Mouse (Mus musculus) heart, embryonic 14.5 days (tissue): Measurements from ENCODE around the gene Srprb. TPM values are rescaled to one million over a fixed set of nuclear protein-coding genes. Genes with fewer than 3 reads are reported as not detected.

Experiments
- ATAC-seq: fragments of 200-750 bp; cut with Nextera tagmentation; 2 replicates; pipeline ENCODE4 v1.8.0; 2017; ENCODE audit warnings: low read depth, moderate TSS enrichment; ENCODE audit not compliant: insufficient number of reproducible peaks, insufficient read depth, low FRiP score
- H3K27ac ChIP-seq, 2 experiments: fragments of 200-500 bp in 1 of 2; fragments of 300-500 bp in 1 of 2; sonication (generic) in 1 of 2; replicated peaks in 1 of 2; 2 replicates each; pipeline ENCODE4 v1.5.1; 2012 to 2014; ENCODE audit warnings: low read depth in 2 of 2, low read length in 2 of 2, control low read depth in 1 of 2, mild to moderate bottlenecking in 1 of 2, mixed read lengths in 1 of 2; ENCODE audit not compliant: control insufficient read depth in 1 of 2, insufficient read depth in 1 of 2
- H3K27me3 ChIP-seq: fragments of 300-500 bp; sonication (generic); 2 replicates; pipeline ENCODE4 v1.6.1; 2014; ENCODE audit warnings: mild to moderate bottlenecking, low read length, control low read depth; ENCODE audit not compliant: control insufficient read depth, insufficient read depth
- H3K36me3 ChIP-seq: fragments of 300-500 bp; sonication (generic); 2 replicates; pipeline ENCODE4 v1.6.1; 2014; ENCODE audit warnings: mild to moderate bottlenecking, control low read depth, low read length, mixed read lengths; ENCODE audit not compliant: control insufficient read depth, insufficient read depth
- H3K4me1 ChIP-seq, 2 experiments: fragments of 200-500 bp in 1 of 2; fragments of 300-500 bp in 1 of 2; sonication (generic) in 1 of 2; 2 replicates each; pipeline ENCODE4 v1.6.1; 2012 to 2014; ENCODE audit warnings: low read length in 2 of 2, control low read depth in 1 of 2, mixed read lengths in 1 of 2; ENCODE audit not compliant: control insufficient read depth in 2 of 2, insufficient read depth in 2 of 2
- H3K4me2 ChIP-seq: fragments of 300-500 bp; sonication (generic); 2 replicates; pipeline ENCODE4 v1.6.1; 2014; ENCODE audit warnings: mild to moderate bottlenecking, low read length
- H3K4me3 ChIP-seq, 2 experiments: fragments of 200-500 bp in 1 of 2; fragments of 300-500 bp in 1 of 2; sonication (generic) in 1 of 2; 2 replicates each; pipeline ENCODE4 v1.5.1; 2012 to 2014; ENCODE audit warnings: low read length in 2 of 2, mild to moderate bottlenecking in 2 of 2, control low read depth in 1 of 2, low read depth in 1 of 2, moderate library complexity in 1 of 2; ENCODE audit not compliant: control insufficient read depth in 1 of 2, insufficient read depth in 1 of 2
- H3K9ac ChIP-seq: fragments of 300-500 bp; sonication (generic); 2 replicates; pipeline ENCODE4 v1.6.1; 2014; ENCODE audit warnings: mild to moderate bottlenecking, low read length
- H3K9me3 ChIP-seq: fragments of 300-500 bp; sonication (generic); 2 replicates; pipeline ENCODE4 v1.6.1; 2016; ENCODE audit warnings: low read length, control low read depth; ENCODE audit not compliant: control insufficient read depth
- WGBS: fragments of 180-500 bp; shearing (Covaris S2); extraction: QIAGEN DNeasy Blood & Tissue Kit; methylation state at CpG from one replicate; pipeline ENCODE4 v1.1.7; 2014; 5-methylcytosine and 5-hydroxymethylcytosine counted together
- polyA plus RNA-seq: library from polyadenylated mRNA; unstranded; fragments of >200 nt; fragmentation: Nextera tagmentation; extraction: Ambion mirVana; gene quantifications from 2 replicates; pipeline ENCODE4 v1.2.1, GENCODE M21; 2014

Srprb gene
- 43.1 and 44.6 TPM in 2 replicates for polyA plus RNA-seq

- WGBS: under 1% methylated on average over 45 of the region's 45 CpGs
- Histone ChIP-seq H3K9me3 (no peaks in the 10 kb centered on the region), H3K36me3 (peaks cover 30% of the 10 kb centered on the region), H3K27ac (peak within 1 kb of the TSS; percentile 90 to 97), H3K27me3 (no peaks in the 10 kb centered on the region), H3K4me2 (peak within 1 kb of the TSS; percentile 78), H3K4me1 (0 out of 4 replicates have a peak, but pooled peaks cover 0 to 3% of the 10 kb centered on the region in 2 experiments), H3K4me3 (peak within 1 kb of the TSS; percentile 86 to 100), H3K9ac (peak within 1 kb of the TSS; percentile 91)
- ATAC-seq: peak; percentile 96
Measured at GRCm38 (mm10) chr9:103201561-103202260, at the start of gene Srprb. TSS of gene Srprb (minus strand) at chr9:103202137.

GRCm38 (mm10) chr9:103248618-103249017, 46.7 kb upstream of the Srprb start:
- Histone ChIP-seq H3K4me3 (no peak overlapping the region), H3K9ac (no peak overlapping the region), H3K27me3 (peaks cover 5% of the 10 kb centered on the region; the same call in 1 of the 2 replicates), H3K27ac (no peak overlapping the region), H3K4me2 (no peak overlapping the region), H3K4me1 (peaks cover 7% of the 10 kb centered on the region in 2 experiments), H3K36me3 (no peaks in the 10 kb centered on the region), H3K9me3 (peaks cover 3% of the 10 kb centered on the region; the same call in 1 of the 2 replicates)
- no peak for ATAC-seq
- 25% methylated on average over 4 of the region's 4 CpGs for WGBS

- Histone ChIP-seq H3K27ac (no peak overlapping the region), H3K4me1 (peaks cover 3 to 7% of the 10 kb centered on the region in 2 experiments), H3K9ac (no peak overlapping the region), H3K36me3 (no peaks in the 10 kb centered on the region), H3K27me3 (peaks cover 5% of the 10 kb centered on the region; the same call in 1 of the 2 replicates), H3K9me3 (no peaks in the 10 kb centered on the region), H3K4me3 (no peak overlapping the region), H3K4me2 (no peak overlapping the region)
- 77% methylated on average over 8 of the region's 8 CpGs for WGBS
- no peak for ATAC-seq
Measured at GRCm38 (mm10) chr9:103246526-103247168, 44.7 kb upstream of the Srprb start.

GRCm38 (mm10) chr9:103243640-103244039, 41.7 kb upstream of the Srprb start:
- no peak overlapping the region for H3K4me3 ChIP-seq
- peaks cover 3 to 4% of the 10 kb centered on the region in 2 experiments for H3K4me1 ChIP-seq
- no peaks in the 10 kb centered on the region for H3K36me3 ChIP-seq
- H3K9me3 ChIP-seq: no peaks in the 10 kb centered on the region
- no peak overlapping the region for H3K4me2 ChIP-seq
- H3K9ac ChIP-seq: no peak overlapping the region
- no peak overlapping the region for H3K27ac ChIP-seq
- peaks cover 5% of the 10 kb centered on the region; the same call in 1 of the 2 replicates for H3K27me3 ChIP-seq
- ATAC-seq: no peak
- 91% methylated on average over 4 of the region's 4 CpGs for WGBS

GRCm38 (mm10) chr9:103241206-103241605, 39.3 kb upstream of the Srprb start:
- Histone ChIP-seq H3K4me1 (no peaks in the 10 kb centered on the region), H3K27me3 (no peaks in the 10 kb centered on the region), H3K36me3 (no peaks in the 10 kb centered on the region), H3K9me3 (no peaks in the 10 kb centered on the region), H3K4me2 (no peak overlapping the region), H3K27ac (no peak overlapping the region), H3K4me3 (no peak overlapping the region), H3K9ac (no peak overlapping the region)
- WGBS: 79% methylated on average over 2 of the region's 2 CpGs
- ATAC-seq: no peak

GRCm38 (mm10) chr9:103239471-103239870, 37.5 kb upstream of the Srprb start:
- no peak for ATAC-seq
- Histone ChIP-seq H3K4me3 (no peak overlapping the region), H3K4me2 (no peak overlapping the region), H3K27ac (no peak overlapping the region), H3K9ac (no peak overlapping the region), H3K9me3 (no peaks in the 10 kb centered on the region), H3K36me3 (no peaks in the 10 kb centered on the region), H3K4me1 (no peaks in the 10 kb centered on the region), H3K27me3 (no peaks in the 10 kb centered on the region)
- 86% methylated on average over 6 of the region's 6 CpGs for WGBS

GRCm38 (mm10) chr9:103234565-103235165, 32.7 kb upstream of the Srprb start:
- WGBS: 73% methylated on average over 7 of the region's 7 CpGs
- Histone ChIP-seq H3K36me3 (no peaks in the 10 kb centered on the region), H3K27me3 (no peaks in the 10 kb centered on the region), H3K4me1 (peaks cover 5 to 8% of the 10 kb centered on the region in 2 experiments; a peak in 2 of 4 replicates), H3K4me3 (no peak overlapping the region), H3K9ac (no peak overlapping the region), H3K27ac (no peak overlapping the region), H3K4me2 (no peak overlapping the region), H3K9me3 (no peaks in the 10 kb centered on the region)
- ATAC-seq: no peak
